Mouse (Mus musculus): Measurements from ENCODE around the gene Ncapg. TPM values are rescaled to one million over a fixed set of nuclear protein-coding genes. Genes with fewer than 3 reads are reported as not detected.
"Not testable (repeated sequence)": the region's sequence is repeated elsewhere in the genome, so short reads cannot be mapped to it uniquely, and the experiment has no call there.

The Ncapg gene
- 49.6 and 52.4 TPM in 2 replicates for polyA plus RNA-seq (2015; fragmentation: Nextera tagmentation; extraction: Ambion mirVana)

DNA sequence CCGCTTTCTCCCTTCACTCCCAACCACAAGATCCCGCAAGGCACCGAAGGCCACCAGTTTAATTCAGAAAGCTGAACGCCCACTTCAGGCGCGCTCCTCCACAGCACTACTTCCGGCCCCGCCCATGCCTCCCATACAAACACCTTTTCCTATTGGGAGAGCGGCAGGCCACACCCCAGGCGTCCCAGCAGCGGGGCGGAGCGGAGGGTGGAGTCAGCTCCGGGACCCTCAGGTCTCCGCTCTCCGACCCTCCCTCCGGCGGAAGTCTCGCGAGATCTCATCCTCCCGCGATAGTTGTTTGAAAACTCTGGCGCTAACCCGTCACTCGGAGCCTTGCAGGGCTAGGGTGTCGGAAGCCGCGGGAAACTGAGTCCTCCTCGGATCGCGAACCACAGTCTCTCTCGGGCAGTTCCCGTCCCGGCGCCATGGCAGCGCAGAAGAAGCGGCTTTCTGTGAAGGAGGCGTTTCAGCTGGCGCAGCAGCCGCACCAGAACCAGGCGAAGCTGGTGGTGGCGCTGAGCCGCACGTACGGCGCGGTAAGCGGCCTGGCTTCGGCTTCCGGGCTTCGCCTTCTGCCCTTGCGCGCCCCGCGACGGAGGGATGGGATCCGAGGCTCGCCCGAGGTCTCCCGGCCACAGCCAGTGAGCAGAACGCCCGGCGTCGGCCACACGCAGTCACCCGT, at the start of gene Ncapg:
Gene Ncapg, plus strand, starts transcription at position 322 of the 682 bp plus-strand sequence.
- Histone ChIP-seq H3K27ac (peak within 1 kb of the TSS; percentile 87), H3K27me3 (no peaks in the 10 kb centered on the region), H3K4me3 (peak within 1 kb of the TSS; percentile 85), H3K9ac (peak within 1 kb of the TSS; percentile 86), H3K4me1 (peaks cover 4% of the 10 kb centered on the region), H3K9me3 (no peaks in the 10 kb centered on the region), H3K36me3 (no peaks in the 10 kb centered on the region), H3K4me2 (peak within 1 kb of the TSS; percentile 86)
- WGBS: 0% methylated on average over 61 of the region's 66 CpGs
- ATAC-seq (ENCODE audit: insufficient number of reproducible peaks, insufficient read depth, low FRiP score, low TSS enrichment, low read depth): peak; percentile 100

DNA sequence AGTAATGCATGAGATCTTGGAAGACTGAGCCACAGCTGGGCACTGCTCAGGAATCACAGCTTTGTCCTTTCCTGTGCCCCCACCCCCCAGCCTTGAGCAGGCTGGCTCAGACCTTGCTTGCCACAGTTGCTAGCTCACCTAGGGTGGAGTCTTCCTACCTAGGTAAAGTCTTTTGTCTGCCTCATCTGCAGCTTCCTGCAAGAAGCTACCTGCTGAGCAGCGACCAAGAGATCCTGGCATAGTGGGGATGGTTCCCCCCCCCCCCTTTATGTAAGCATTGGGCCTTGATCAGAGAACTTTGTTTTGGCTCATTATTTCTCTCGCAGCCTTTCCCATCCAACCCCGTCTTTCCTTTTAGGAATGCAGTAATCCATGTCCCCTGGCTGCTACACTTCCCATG, 48.2 kb upstream of the Ncapg start:
- H3K9ac ChIP-seq: no peak overlapping the region
- 43% methylated on average over 3 of the region's 3 CpGs for WGBS
- ATAC-seq (ENCODE audit: insufficient number of reproducible peaks, insufficient read depth, low FRiP score, low TSS enrichment, low read depth): no peak

DNA sequence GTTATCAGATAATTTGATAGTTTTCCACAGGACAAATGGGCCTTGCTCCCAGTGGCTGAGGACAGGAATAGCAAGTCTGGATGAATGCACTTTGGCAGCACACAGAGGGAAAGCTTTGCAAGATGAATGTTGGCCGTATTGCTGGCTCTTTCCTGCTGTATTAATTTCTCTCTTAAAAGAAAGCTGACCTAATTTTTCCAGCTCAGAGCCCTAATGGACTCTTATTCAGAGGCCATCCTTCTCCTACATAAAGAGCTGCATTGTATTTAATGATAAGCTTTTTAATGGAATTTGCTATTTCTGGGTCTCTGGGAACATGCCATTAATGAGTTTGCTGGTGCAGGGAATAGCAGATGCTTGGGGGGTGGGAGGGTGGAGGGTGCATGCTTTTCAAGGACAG, 41.9 kb upstream of the Ncapg start:
- H3K4me2 ChIP-seq: no peak overlapping the region
- H3K27me3 ChIP-seq: no peaks in the 10 kb centered on the region
- no peak overlapping the region for H3K9ac ChIP-seq
- no peak for ATAC-seq (ENCODE audit: insufficient number of reproducible peaks, insufficient read depth, low FRiP score, low TSS enrichment, low read depth)
- H3K4me1 ChIP-seq: no peaks in the 10 kb centered on the region
- peaks cover 16% of the 10 kb centered on the region for H3K9me3 ChIP-seq
- no peak overlapping the region for H3K27ac ChIP-seq
- no peak overlapping the region for H3K4me3 ChIP-seq
- WGBS: 63% methylated on average over 1 of the region's 1 CpGs
- no peaks in the 10 kb centered on the region for H3K36me3 ChIP-seq

More for the DNA sequence above, 48.2 kb upstream of the Ncapg start:
- Histone ChIP-seq H3K4me3 (no peak overlapping the region), H3K4me1 (no peaks in the 10 kb centered on the region), H3K27me3 (no peaks in the 10 kb centered on the region), H3K9me3 (peaks cover 16% of the 10 kb centered on the region), H3K36me3 (no peaks in the 10 kb centered on the region), H3K27ac (no peak overlapping the region), H3K4me2 (no peak overlapping the region)

DNA sequence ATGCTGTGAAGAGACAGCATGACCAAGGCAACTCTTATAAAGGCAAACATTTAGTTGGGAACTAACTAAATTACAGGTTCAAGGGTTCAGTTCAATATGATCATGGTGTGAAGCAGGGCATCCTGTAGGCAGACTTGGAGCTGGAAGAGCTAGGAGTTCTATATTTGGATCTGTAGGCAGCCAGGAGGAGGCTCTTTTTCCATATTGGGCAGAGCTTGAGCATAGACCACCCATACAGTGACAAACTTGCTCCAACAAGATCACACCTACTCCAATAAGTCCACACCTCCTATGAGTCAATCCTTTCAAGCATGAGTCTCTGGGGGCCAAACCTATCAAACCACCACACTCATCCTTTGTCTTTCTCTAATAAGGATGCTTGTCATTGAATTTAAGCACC, 40.2 kb upstream of the Ncapg start:
- ATAC-seq (ENCODE audit: insufficient number of reproducible peaks, insufficient read depth, low FRiP score, low TSS enrichment, low read depth): no peak
- Histone ChIP-seq H3K27ac (no peak overlapping the region), H3K4me2 (no peak overlapping the region), H3K9me3 (peaks cover 8% of the 10 kb centered on the region; the same call in 1 of the 2 replicates), H3K4me1 (no peaks in the 10 kb centered on the region), H3K27me3 (no peaks in the 10 kb centered on the region), H3K4me3 (no peak overlapping the region), H3K36me3 (no peaks in the 10 kb centered on the region), H3K9ac (no peak overlapping the region)

DNA sequence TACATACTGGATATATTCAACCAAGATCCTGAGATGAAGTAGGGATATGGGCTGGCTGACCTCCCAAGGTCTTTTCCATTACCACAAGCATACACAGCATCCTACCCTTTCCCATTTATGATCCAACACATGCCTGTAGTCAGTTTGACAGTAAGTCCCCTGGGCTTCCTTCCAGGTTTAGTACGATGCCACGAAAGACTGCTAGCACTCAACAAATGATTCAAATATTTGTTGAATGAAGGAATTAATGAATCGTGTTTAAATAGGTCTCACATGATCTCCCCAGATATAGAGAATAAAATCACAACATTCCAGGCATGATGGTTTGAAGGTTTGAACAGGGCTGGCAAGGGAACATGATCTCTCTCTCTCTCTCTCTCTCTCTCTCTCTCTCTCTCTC, 31.3 kb upstream of the Ncapg start:
- no peak overlapping the region for H3K9ac ChIP-seq
- no peaks in the 10 kb centered on the region for H3K9me3 ChIP-seq
- H3K4me1 ChIP-seq: peaks cover 6% of the 10 kb centered on the region; the same call in 1 of the 2 replicates
- peak overlapping the region; percentile 62; the same call in 1 of the 2 replicates for H3K4me3 ChIP-seq
- peak overlapping the region; percentile 94; the same call in 1 of the 2 replicates for H3K4me2 ChIP-seq
- 44% methylated on average over 3 of the region's 3 CpGs for WGBS
- no peaks in the 10 kb centered on the region for H3K36me3 ChIP-seq
- peaks cover 25% of the 10 kb centered on the region for H3K27me3 ChIP-seq
- ATAC-seq (ENCODE audit: insufficient number of reproducible peaks, insufficient read depth, low FRiP score, low TSS enrichment, low read depth): no peak
- H3K27ac ChIP-seq: no peak overlapping the region

DNA sequence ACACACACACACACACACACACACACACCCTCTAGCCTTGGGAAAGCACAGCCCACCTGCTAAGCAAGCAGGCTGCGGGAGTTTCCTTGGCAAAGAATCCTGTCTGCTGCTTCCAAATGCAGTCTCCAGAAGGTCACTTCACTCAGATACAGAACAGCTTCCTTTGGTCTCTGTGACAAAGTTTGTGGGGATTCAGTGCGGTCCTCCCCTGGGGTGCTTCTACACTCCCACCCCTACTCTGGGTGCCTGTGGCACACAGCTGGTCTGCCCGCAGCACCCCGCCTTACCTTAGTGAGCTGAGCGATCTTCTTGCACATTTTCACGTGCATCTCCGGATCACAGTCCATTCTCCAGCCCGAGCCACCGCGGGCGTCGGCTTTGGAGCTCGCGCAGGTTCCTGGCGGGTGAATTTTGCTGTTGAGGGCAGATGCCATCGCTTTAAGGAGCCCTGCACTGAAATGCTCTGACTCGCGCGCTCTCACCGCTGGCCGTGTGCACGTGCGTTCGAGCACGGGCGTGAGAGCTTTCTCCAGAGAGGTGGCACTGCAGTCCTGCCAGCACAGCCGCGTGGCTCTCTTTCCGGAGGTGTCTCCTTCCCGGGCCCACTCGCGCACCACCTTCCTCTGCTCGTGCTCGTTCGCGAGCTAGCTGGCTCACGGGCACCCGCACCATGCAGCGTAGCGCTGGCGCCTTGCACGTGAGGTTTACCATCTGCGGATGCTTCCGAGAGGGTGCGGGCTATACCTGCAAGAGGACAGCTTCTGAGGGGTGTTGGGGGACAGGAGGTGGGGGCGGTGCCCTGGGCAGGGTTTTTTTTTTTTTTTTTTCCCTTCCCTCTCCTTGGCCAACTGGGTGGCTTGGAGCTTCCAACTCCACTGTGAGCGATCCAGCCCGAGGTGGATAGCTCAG, 30.7 kb upstream of the Ncapg start, which contains the start of gene Fam184b:
Gene Fam184b, minus strand, starts transcription at position 809 of the 909 bp plus-strand sequence.
- ATAC-seq (ENCODE audit: insufficient number of reproducible peaks, insufficient read depth, low FRiP score, low TSS enrichment, low read depth): peak; percentile 56
- Histone ChIP-seq H3K4me1 (peaks cover 6% of the 10 kb centered on the region; the same call in 1 of the 2 replicates), H3K27me3 (peaks cover 25% of the 10 kb centered on the region), H3K36me3 (no peaks in the 10 kb centered on the region), H3K9me3 (no peaks in the 10 kb centered on the region), H3K9ac (peak within 1 kb of the TSS; percentile 72), H3K4me3 (peak within 1 kb of the TSS; percentile 62), H3K27ac (no peak within 1 kb of the TSS), H3K4me2 (peak within 1 kb of the TSS; percentile 94)
- under 1% methylated on average over 48 of the region's 48 CpGs for WGBS

DNA sequence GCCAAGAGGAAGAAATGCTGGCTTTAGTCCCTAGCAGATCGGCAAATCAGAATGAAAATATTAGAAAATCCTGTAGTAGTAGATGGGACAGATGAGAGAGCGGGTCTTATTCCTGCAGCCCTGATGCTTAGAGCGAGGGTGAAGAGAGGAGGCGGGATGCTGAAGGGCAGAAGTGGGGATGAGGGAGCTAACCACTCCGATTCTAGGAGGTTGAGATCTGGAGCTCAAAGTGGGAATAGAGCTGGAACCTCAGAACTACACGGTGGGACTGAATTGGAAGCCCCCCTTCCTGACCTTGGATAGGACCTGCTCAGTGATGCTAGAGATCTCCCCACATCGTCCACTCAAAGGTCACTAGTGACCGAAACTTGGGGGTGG, 30.0 kb upstream of the Ncapg start:
- Histone ChIP-seq H3K4me1 (peaks cover 6% of the 10 kb centered on the region; the same call in 1 of the 2 replicates), H3K9ac (peak overlapping the region; percentile 72), H3K9me3 (no peaks in the 10 kb centered on the region), H3K4me3 (peak overlapping the region; percentile 62), H3K27ac (no peak overlapping the region), H3K27me3 (peaks cover 25% of the 10 kb centered on the region), H3K36me3 (no peaks in the 10 kb centered on the region), H3K4me2 (peak overlapping the region; percentile 94)
- WGBS: 1% methylated on average over 8 of the region's 8 CpGs
- no peak for ATAC-seq (ENCODE audit: insufficient number of reproducible peaks, insufficient read depth, low FRiP score, low TSS enrichment, low read depth)

DNA sequence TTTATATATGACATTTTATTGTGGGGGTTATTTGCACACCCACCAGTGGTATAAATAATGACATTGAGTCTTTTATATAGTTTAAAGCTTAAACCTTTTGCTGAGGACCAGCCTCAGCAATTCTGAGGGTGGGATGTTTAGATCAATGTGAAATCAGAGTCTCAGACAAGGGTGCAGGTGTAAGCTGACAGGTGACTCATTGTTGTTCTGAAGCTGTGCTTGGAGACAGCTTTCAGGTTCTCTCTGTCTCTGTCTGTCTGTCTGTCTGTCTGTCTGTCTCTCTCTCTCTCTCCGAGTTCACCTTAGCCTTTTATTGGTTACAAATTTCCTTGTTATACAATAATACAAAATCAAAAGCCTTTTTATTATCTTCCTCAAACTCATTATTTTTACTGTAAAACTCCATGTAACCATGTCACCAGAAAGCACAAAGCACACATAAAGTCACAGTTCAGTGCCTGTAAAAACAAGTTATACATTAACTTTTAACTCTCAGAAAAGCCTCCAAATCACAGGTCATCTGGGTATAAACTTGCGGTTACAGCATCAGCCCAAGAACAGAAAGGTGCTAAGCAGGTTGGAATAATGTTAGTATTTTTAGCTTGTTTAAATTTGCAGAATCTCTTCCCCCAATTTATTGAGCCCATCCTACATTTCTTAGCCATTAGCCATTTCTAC, 18.6 kb upstream of the Ncapg start:
- no peaks in the 10 kb centered on the region for H3K36me3 ChIP-seq
- no peaks in the 10 kb centered on the region for H3K9me3 ChIP-seq
- H3K9ac ChIP-seq: no peak overlapping the region
- no peak overlapping the region for H3K27ac ChIP-seq
- no peaks in the 10 kb centered on the region for H3K4me1 ChIP-seq
- 88% methylated on average over 2 of the region's 2 CpGs for WGBS
- H3K4me2 ChIP-seq: no peak overlapping the region
- H3K27me3 ChIP-seq: no peaks in the 10 kb centered on the region
- ATAC-seq (ENCODE audit: insufficient number of reproducible peaks, insufficient read depth, low FRiP score, low TSS enrichment, low read depth): no peak
- no peak overlapping the region for H3K4me3 ChIP-seq

DNA sequence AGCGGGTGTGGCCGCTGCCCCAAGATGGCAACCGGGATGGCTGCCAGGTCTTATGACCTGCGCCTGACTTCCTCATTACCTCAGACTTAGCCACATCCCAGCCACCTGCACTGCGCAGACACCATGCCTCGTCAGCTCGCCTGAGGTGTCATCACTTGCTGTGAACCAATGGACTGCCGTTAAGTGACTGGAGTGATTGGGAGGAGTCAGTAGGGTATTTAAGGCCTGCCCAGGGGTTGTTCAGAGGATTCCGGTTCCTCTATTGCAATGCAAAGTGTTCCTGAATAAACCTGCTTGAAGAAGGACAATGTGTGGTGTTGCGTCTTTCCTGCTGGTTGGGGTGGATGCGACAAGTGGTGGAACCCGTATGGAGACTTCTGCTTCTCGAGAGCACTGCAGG, 11.3 kb upstream of the Ncapg start:
- not testable (repeated sequence) for H3K4me2 ChIP-seq; H3K36me3 ChIP-seq; H3K4me1 ChIP-seq; H3K27ac ChIP-seq; H3K9me3 ChIP-seq; H3K9ac ChIP-seq; H3K27me3 ChIP-seq; H3K4me3 ChIP-seq; ATAC-seq (ENCODE audit: insufficient number of reproducible peaks, insufficient read depth, low FRiP score, low TSS enrichment, low read depth)
- WGBS: 95% methylated on average over 13 of the region's 13 CpGs

DNA sequence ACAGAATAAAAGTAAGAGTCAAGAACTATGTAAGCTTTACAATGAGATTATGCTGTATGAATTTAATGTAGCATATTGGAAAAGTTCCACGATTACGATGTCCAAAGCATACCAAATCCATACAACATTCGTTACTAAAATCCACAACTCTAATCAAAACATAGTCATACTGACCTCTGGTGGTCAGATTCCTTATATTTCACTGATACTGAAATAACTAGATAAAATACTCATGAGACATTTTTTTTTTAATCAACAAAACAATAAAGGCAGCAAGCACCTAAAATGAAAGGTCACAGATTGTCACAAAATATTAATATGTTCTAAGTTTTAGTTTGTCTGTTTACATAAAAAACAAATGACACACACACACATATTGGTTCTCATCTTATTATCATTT, 1.4 kb upstream of the Ncapg start:
- H3K9ac ChIP-seq: no peak overlapping the region
- ATAC-seq (ENCODE audit: insufficient number of reproducible peaks, insufficient read depth, low FRiP score, low TSS enrichment, low read depth): no peak
- H3K27ac ChIP-seq: no peak overlapping the region
- peaks cover 4% of the 10 kb centered on the region for H3K4me1 ChIP-seq
- H3K27me3 ChIP-seq: no peaks in the 10 kb centered on the region
- H3K4me3 ChIP-seq: peak overlapping the region; percentile 85; the same call in 1 of the 2 replicates
- 18% methylated on average over 3 of the region's 3 CpGs for WGBS
- no peaks in the 10 kb centered on the region for H3K36me3 ChIP-seq
- H3K9me3 ChIP-seq: peaks cover under 1% of the 10 kb centered on the region; the same call in 1 of the 2 replicates
- peak overlapping the region; percentile 86 for H3K4me2 ChIP-seq

DNA sequence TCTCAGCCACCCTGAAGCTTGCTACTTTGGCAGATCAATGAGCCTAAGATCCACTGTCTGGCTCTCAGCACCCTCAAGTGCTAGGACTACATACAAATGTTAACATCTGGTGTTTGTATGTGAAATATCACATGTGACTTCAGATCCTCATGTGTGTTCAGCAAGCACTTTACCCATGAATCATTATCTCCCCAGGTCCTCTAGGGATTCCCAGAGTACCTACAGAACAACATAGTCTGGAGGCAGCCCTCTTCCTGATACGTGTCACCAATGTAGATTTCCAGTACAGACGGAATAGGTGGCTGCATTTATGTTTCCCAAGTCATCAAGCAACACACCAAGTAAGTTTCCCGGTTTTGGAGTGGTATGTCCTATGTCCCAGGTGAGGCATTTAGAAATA, 888 bp upstream of the Ncapg start:
- Histone ChIP-seq H3K36me3 (no peaks in the 10 kb centered on the region), H3K9ac (peak overlapping the region; percentile 81), H3K4me2 (peak overlapping the region; percentile 86), H3K4me3 (peak overlapping the region; percentile 85), H3K27ac (peak overlapping the region; percentile 87; the same call in 1 of the 2 replicates), H3K4me1 (peaks cover 4% of the 10 kb centered on the region), H3K27me3 (no peaks in the 10 kb centered on the region), H3K9me3 (no peaks in the 10 kb centered on the region)
- WGBS: 2% methylated on average over 3 of the region's 3 CpGs
- no peak for ATAC-seq (ENCODE audit: insufficient number of reproducible peaks, insufficient read depth, low FRiP score, low TSS enrichment, low read depth)
